In the genomic region with DNA sequence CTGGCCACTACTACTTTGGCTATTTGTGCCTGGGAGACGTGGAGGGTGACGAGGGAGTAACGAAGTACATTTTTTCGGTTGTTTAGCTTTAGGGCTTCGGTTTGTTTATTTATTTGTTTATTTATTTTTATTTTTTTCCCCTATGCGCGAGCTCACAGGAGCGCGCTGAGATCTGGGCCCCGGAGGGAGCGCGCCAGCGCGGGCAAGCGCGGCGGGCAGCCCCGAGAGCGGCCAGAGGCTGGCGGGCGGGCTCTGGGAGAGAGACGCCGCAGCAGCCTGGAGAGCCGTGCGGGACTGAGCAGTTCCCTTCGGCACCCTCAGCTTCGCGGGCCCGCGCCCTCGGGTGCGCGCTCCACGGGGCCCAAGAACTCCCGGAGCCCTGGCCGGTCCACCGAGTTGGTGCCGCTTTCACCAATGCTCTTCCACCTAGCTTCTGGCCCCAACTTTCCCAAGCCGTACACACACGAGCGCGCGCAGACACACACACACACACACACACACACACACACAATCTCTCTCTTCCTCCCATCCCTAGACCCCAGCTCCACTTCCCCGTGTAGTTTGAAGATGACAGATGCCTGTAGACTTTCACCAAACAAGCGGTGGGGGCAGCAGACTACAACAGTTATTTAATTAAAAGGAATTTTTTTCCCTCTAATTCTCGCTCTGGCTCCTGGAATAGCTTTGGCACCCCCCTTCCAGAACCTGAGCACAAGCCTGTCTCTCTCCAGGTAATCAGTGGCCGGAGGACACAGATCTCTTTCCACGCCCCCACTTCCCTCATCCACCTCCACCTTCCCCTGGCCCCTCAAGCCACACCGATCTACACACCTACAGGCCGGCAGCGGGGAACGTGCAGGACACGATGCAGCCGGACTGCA, we compare ENCODE assay signal across 8 mouse cellular contexts.
DNase-seq lines count a peak whose midpoint lies in the region; ATAC-seq and TF ChIP-seq lines count a peak whose summit lies in the region.

No protein-coding gene starts in this region.

- H3K4me3 ChIP-seq in forebrain, embryonic 14.5 days (ENCODE audit: low read depth, low read length), result peak overlapping the region; percentile 62
- peak overlapping the region; percentile 59 for H3K4me3 ChIP-seq in hindbrain, postnatal 0 days (ENCODE audit: low read length)
- peak overlapping the region; percentile 67 for H3K4me3 ChIP-seq in neural tube, embryonic 11.5 days (ENCODE audit: low read depth, low read length)

- intact Hi-C loops in gastrocnemius, postnatal 14 days (cut with DNase I; ENCODE audit: low total_unique reads), result no loop called here
- intact Hi-C loops in gastrocnemius, postnatal 36 days (cut with DNase I), result loop anchor here (10.0 kb wide), 1 partner anchor 361 kb away; a partner anchor contains a TSS
- intact Hi-C loops in left cerebral cortex, postnatal 36 days (cut with DNase I), result loop anchor here (10.0 kb wide), 1 partner anchor 711 kb away; no protein-coding TSS in a partner anchor

- H3K9me3 ChIP-seq in forebrain, embryonic 14.5 days (replicated peaks; ENCODE audit: control insufficient read depth, low read length), result no peaks in the 10 kb centered on the region
- no peaks in the 10 kb centered on the region for H3K9me3 ChIP-seq in hindbrain, postnatal 0 days (ENCODE audit: low read length)
- no peaks in the 10 kb centered on the region for H3K9me3 ChIP-seq in neural tube, embryonic 11.5 days (ENCODE audit: control insufficient read depth, low read length)

- H3K27ac ChIP-seq in forebrain, embryonic 14.5 days (ENCODE audit: low read depth, low read length), result no peak overlapping the region
- H3K27ac ChIP-seq in hindbrain, postnatal 0 days, result 0 out of 2 replicates have a peak overlapping the region, but pooled peaks have one; percentile 13
- H3K27ac ChIP-seq in neural tube, embryonic 11.5 days (ENCODE audit: low read depth, low read length), result no peak overlapping the region

- peaks cover 27% of the 10 kb centered on the region for H3K27me3 ChIP-seq in forebrain, embryonic 14.5 days (replicated peaks; ENCODE audit: control insufficient read depth, insufficient read depth, low read length)
- no peaks in the 10 kb centered on the region for H3K27me3 ChIP-seq in hindbrain, postnatal 0 days (ENCODE audit: insufficient read depth, low read length)
- peaks cover 22% of the 10 kb centered on the region for H3K27me3 ChIP-seq in neural tube, embryonic 11.5 days (ENCODE audit: control insufficient read depth, insufficient read depth, low read length)

- H3K4me2 ChIP-seq in forebrain, embryonic 14.5 days (ENCODE audit: low read length), result peak overlapping the region; percentile 100
- peak overlapping the region; percentile 82 for H3K4me2 ChIP-seq in hindbrain, postnatal 0 days (ENCODE audit: low read depth, low read length)
- peak overlapping the region; percentile 90 for H3K4me2 ChIP-seq in neural tube, embryonic 11.5 days (ENCODE audit: low read depth)

- peak; percentile 10 for DNase-seq in gastrocnemius, postnatal 14 days
- no peak for DNase-seq in gastrocnemius, postnatal 36 days
- DNase-seq in brain, adult 2 months (ENCODE audit: low read depth, low spot score), result peak; percentile 69
- DNase-seq in forebrain, embryonic 14.5 days (ENCODE audit: low spot score), result peak; percentile 65
- peak; percentile 55 for DNase-seq in hindbrain, postnatal 0 days (ENCODE audit: low spot score)
- peak; percentile 67 to 71 for DNase-seq in left cerebral cortex, postnatal 36 days (ENCODE audit: low spot score in 2 of 2)
- peak; percentile 47 for DNase-seq in neural tube, embryonic 11.5 days (ENCODE audit: low spot score)
- no peak for DNase-seq in adipocyte (ENCODE audit: low spot score)

- peak; percentile 21 for ATAC-seq in forebrain, embryonic 14.5 days
- peak; percentile 4; the same call in 1 of the 2 replicates for ATAC-seq in hindbrain, postnatal 0 days
- peak; percentile 20; the same call in 1 of the 2 replicates for ATAC-seq in neural tube, embryonic 11.5 days (ENCODE audit: insufficient read depth, low FRiP score, low TSS enrichment)

- peak overlapping the region; percentile 69 for H3K9ac ChIP-seq in forebrain, embryonic 14.5 days (ENCODE audit: low read length)
- peak overlapping the region; percentile 60 for H3K9ac ChIP-seq in hindbrain, postnatal 0 days (replicated peaks; ENCODE audit: low read length)
- H3K9ac ChIP-seq in neural tube, embryonic 11.5 days (ENCODE audit: low read length), result peak overlapping the region; percentile 47

- H3K4me1 ChIP-seq in forebrain, embryonic 14.5 days (ENCODE audit: control insufficient read depth, insufficient read depth, low read length), result peaks cover 13% of the 10 kb centered on the region
- H3K4me1 ChIP-seq in hindbrain, postnatal 0 days (ENCODE audit: insufficient read depth, low read length), result 0 out of 2 replicates have a peak, but pooled peaks cover 3% of the 10 kb centered on the region
- peaks cover 12% of the 10 kb centered on the region; the same call in 1 of the 2 replicates for H3K4me1 ChIP-seq in neural tube, embryonic 11.5 days (ENCODE audit: control insufficient read depth, insufficient read depth, low read length)

- WGBS in forebrain, embryonic 14.5 days, result under 1% methylated on average over 48 of the region's 54 CpGs
- WGBS in hindbrain, postnatal 0 days, result under 1% methylated on average over 53 of the region's 54 CpGs
- WGBS in neural tube, embryonic 11.5 days, result under 1% methylated on average over 54 of the region's 54 CpGs

- no peaks in the 10 kb centered on the region for H3K36me3 ChIP-seq in forebrain, embryonic 14.5 days (ENCODE audit: control insufficient read depth, insufficient read depth, low read length)
- H3K36me3 ChIP-seq in hindbrain, postnatal 0 days (ENCODE audit: insufficient read depth, low read length), result no peaks in the 10 kb centered on the region
- H3K36me3 ChIP-seq in neural tube, embryonic 11.5 days (ENCODE audit: control insufficient read depth, insufficient read depth, low read length), result no peaks in the 10 kb centered on the region

- peak; percentile 29 for TF ChIP-seq CTCF in hindbrain, postnatal 0 days (IDR thresholded peaks at IDR 0.05; ENCODE audit: low read depth)

Comparison
In these comparisons a context has a peak if more than half of its experiments do, and no peak if none do; other contexts are left out.
1. DNase-seq: peak in gastrocnemius, postnatal 14 days (single experiment), brain, adult 2 months (single experiment), forebrain, embryonic 14.5 days (single experiment), hindbrain, postnatal 0 days (single experiment), left cerebral cortex, postnatal 36 days (2 of 2) and neural tube, embryonic 11.5 days (single experiment); none in gastrocnemius, postnatal 36 days (0 of 2) and adipocyte (single experiment).
2. Peak in every context shown above with its lines, with median percentiles within 50 percentile points of each other: ATAC-seq, H3K4me2 ChIP-seq, H3K4me3 ChIP-seq and H3K9ac ChIP-seq.